Mouse (Mus musculus): ENCODE results near the gene Ccnf.

Ccnf gene

DNA sequence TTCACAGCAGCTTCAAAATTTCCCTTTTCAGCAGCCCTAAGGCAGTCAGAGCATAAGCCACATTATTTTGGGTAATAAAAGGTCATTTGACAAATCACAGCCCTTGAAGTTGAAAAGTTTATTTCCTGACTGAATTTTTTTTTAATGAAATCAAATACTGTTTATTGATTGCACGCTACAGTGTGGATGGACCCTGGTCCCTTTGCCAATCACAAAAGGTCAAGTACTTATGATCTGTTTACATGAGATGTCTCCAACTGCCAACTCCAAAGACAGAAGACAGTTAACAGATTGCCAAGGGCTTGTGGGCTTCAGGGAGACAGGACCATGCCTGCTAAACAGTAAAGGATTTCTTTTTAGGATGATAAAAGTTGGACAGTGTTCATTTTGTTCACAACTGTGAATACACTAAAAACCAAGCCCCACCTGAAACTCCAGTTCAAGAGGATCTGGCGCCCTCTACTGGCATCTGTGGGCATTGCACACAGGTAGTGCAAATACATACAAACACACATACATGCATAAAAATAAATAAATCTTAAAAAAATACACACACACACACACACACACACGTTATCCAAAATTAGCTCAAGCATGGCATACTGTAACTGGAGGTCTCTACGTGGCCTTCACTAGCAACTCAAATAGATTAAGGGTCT is 7.8 kb downstream of the Ccnf start:
- no peak for TF ChIP-seq GATA4 (IDR thresholded peaks at IDR 0.05; ENCODE audit: insufficient replicate concordance, low read length)

DNA sequence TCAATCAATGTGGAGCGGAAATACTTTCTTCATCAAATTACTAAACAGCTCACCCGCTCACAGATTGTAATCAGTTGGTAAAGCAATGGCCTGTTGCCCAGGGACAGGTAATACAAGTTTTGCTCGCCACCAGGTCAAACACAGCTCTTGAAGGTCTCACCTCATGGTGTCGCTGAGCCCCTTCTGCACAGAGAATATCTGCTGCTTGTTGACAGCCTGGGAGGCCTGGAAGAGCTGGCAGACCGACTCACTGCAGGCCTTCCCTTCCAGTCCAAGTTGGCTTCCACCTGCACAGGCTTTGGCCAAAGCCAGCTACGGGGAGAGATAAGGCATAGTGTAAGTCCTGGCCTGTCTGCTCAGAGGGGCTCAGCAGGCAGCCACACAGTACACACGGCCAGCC is 14.4 kb downstream of the Ccnf start:
- no peak for TF ChIP-seq GATA4 (IDR thresholded peaks at IDR 0.05; ENCODE audit: insufficient replicate concordance, low read length)

DNA sequence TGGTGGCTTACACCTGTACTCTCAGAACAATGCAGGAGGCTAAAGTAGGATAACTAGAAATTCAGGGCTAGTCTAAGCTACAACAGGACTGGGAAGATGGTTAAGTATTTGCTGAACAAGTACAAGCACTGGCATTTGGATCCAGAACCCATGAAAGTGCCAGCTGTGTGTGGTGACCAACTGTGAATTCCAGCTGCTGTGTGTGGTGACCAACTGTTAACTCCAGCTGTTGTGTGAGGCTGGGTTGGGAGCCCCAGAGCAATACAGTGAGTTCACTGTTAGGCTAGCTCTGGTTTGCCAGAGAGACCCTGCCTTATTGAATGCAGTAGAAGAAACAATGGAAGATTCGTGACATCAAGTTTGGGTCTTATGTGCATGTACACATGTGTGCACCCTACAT is 14.8 kb downstream of the Ccnf start:
- no peak for TF ChIP-seq GATA4 (IDR thresholded peaks at IDR 0.05; ENCODE audit: insufficient replicate concordance, low read length)

DNA sequence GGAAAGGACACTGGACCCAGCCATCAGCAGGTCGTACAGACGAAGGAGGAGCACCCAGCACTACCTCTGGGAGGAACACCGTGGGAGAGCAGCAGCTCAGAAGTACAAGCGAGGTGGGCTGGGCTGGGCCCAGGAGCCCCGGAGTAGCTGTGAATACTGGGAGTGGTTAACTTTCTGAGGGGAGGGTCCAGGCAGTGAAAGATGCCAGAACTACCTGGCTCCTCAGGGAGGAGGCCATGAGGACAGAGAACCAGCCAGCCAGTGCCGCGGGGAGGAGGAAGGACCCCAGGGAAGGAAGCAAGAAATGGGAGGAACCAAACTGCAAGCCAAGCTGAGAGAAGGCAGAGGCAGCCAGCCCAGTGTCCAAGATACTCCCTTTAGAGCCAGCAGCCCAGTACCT is 23.3 kb downstream of the Ccnf start:
- TF ChIP-seq GATA4 (IDR thresholded peaks at IDR 0.05; ENCODE audit: insufficient replicate concordance, low read length): no peak

DNA sequence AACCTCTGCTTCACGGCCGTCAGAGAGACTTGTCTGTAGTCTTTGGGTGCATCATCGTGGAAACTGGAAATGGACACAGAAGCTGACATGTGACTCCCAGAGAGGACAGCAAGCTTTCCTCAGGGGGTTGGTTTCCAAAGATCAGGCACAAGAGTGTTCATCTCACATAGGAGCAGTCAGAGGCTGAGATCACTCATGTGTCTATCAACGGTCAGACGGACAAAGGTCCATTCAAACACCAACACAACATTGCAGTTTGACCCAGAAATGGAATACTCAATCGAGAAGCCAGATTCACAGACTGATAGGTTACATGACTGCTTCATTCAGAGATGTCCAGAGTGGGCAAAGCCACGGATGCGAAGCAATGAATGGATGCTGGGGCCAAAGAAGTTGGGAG is 24.6 kb downstream of the Ccnf start:
- TF ChIP-seq GATA4 (IDR thresholded peaks at IDR 0.05; ENCODE audit: insufficient replicate concordance, low read length): no peak

DNA sequence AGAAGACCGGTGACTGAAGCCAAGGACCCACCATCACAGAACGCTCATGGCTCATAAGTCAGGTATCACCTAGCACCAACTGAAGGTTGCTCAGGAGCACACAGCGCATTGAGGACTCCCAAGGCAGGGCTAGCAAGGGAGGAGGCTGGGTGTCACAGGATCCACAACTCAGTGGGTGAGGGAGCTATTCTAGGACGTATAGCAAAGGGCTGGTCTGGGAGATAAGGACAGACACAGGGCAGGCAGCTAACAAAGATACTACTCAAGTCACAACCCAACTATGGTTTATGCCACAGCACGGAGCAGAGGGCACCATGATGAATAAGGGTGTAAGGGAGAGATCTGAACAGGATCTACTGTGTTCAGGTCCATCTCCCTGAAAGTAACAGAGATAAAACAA is 25.4 kb downstream of the Ccnf start:
- TF ChIP-seq GATA4 (IDR thresholded peaks at IDR 0.05; ENCODE audit: insufficient replicate concordance, low read length): no peak

DNA sequence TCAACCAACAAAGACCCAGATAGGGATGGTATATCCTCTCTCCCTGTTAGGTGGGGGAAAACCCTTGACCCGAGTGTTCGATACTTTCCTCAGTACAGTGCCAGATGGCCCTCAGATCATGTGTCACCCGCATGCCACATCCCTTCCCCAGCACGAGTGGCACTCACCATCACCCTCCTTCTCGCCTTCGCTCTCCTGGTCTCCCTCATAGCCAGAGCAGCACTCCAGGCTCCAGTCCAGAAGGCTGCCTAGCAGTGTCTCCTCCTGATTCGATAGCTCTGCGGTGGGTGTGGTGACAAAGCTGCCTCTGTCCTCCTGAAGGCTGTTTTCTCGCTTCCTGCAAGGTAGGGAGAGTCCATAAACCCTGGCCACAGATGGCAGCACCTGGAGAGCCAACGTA is 26.5 kb downstream of the Ccnf start:
- no peak for TF ChIP-seq GATA4 (IDR thresholded peaks at IDR 0.05; ENCODE audit: insufficient replicate concordance, low read length)

DNA sequence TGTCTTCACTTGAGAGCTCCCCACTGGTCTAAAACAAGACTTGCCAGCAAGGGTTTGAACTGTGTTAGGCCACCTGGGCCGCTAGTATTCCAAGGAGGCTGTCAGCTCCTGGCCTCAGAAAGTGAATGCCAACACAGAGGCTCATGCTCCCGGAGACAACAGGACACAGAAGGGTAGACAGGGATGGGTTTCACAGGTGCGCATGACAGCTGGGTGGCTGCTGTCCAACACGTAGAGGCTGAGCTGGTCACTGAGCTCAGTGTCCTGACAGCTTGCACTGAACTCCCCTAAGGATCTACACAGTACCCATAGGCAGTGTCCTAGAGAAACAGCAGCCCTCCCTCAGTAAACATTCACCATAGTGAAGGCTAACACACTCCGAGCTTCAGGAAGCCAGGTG is 27.8 kb downstream of the Ccnf start:
- no peak for TF ChIP-seq GATA4 (IDR thresholded peaks at IDR 0.05; ENCODE audit: insufficient replicate concordance, low read length)

DNA sequence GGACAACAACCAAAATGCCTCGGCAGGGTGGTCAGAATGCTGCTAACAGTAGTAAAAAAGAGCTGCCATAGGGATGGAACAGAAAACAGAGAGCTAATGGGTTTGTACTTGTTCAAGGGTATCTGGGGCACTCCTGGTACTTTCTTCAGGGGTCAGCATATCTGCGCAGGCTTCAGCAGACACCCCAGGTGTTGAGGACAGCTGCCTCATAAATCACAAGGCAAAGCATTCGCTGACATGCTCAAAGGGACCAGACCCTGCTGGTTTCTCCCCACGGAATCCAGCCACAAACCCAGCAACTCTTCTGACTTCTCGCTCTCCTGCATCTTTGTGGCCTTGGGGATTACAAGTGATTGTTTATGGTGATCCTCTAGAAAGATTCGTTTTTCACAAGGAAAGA is 28.6 kb downstream of the Ccnf start:
- no peak for TF ChIP-seq GATA4 (IDR thresholded peaks at IDR 0.05; ENCODE audit: insufficient replicate concordance, low read length)

DNA sequence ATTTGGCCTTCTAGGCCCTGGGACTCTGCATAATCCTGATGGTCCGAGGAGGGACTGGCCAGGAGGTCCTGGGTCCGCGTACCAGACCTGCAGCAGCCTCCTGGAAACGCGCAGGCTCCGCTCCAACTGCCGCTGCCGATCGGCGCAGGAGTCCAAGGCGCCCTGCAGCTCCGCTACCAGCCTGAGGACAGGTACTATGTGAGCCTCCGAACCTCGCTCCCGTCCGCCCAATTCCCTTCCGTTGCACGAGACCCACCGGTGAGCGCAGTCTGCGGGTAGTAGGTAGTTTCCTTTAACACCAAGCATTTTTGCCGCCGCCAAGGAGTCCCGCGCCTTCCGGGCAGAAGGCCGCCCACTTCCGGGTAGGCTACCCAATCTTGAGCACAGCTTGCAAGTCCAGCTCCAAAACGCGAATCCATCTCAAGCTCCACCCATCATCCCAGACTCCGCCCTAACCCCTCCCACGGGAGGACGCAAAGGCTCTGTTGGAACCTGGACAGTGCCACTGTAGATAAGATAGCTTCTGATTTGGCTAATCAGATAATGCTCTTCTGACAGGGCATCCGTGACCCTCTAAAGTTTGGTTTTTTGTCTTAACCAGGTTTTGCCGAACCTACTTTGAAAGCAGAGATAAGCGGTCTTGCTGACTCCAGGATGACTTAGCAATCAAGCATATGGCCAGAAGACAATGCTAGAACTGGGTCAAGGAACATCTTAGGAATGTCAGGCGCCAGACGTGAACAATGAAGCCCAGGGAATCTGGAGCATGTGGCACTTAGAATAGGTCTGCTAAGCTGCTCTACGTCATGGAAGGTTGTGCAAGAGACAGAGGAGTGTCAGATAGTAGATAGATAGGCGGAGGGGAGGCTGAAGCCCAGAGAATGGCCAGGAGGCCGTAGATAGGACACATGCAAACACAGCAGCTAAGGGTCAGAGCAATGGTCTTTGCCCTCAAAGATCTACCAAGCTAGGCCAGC is 30.6 kb downstream of the Ccnf start, which contains the start of gene Tedc2:
Tedc2 (minus strand) TSS at position 417 of the 977 bp plus-strand sequence.
- peak; percentile 96 for TF ChIP-seq GATA4 (IDR thresholded peaks at IDR 0.05; ENCODE audit: insufficient replicate concordance, low read length)

DNA sequence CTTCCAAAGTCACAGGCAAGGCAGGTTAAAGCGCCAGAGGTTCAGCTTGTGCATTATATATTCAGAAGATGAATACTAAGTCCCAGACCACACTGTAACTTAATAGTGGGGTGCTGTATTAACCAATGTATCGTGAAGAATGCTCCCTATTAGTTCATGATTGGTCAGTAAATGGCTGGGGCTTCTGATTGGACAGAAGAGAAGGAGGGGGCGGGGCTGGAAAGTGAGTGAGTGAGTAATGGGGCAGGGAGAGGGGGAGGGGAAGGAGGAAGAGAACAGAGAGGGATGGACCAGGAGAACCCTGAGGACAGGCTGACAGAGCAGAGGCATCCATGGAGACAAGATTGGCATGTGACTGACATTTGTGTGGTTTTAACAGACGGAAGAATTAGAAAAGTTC is 34.4 kb downstream of the Ccnf start:
- TF ChIP-seq GATA4 (IDR thresholded peaks at IDR 0.05; ENCODE audit: insufficient replicate concordance, low read length): no peak

DNA sequence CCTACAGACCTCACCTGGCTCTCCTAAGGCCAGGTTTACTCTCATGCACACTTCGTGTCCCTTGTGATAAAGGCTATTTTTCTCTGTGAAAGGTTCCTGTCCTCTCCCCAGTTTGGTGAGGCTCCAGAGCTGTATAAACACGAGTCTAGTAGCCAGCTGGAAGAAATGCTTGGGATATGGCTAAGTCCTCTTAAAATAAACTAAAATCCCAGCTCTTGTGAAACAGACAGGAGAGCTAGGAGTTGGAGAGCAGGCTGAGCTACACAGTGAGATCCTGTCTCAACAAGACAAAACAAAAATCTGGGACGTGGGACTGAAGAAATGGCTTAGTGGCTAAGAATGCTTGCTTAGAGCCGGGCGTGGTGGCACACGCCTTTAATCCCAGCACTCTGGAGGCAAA is 38.1 kb downstream of the Ccnf start:
- TF ChIP-seq GATA4 (IDR thresholded peaks at IDR 0.05; ENCODE audit: insufficient replicate concordance, low read length): no peak; the same call in 1 of the 2 replicates

DNA sequence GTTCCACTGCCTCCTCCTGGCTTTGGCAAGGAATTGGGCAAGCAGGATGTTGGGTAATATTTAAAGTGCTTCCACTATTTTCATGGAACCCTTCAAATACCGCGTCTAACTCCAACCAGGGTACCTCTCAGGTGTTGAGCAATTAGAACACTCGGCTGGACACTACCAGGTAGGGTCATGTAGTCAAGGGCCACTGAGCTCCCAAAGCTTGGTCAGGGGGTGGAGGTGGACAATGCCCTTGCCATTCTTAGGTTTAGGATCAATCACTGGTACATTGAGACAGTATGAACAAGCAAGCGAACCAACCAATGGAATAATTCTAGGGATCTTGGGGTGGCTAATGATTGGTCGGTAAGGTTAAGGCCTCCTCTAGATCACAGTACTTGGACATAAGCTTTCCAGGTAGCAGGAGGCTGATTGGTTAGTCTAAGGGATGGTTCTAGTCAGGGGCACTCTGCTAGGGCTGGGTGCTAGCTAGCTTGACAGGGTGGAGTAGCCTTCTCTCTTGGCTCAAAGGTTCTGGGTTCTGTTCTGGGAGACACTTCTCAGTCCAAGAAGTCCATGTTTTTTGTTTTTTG is 38.8 kb downstream of the Ccnf start:
- TF ChIP-seq GATA4 (IDR thresholded peaks at IDR 0.05; ENCODE audit: insufficient replicate concordance, low read length): no peak

DNA sequence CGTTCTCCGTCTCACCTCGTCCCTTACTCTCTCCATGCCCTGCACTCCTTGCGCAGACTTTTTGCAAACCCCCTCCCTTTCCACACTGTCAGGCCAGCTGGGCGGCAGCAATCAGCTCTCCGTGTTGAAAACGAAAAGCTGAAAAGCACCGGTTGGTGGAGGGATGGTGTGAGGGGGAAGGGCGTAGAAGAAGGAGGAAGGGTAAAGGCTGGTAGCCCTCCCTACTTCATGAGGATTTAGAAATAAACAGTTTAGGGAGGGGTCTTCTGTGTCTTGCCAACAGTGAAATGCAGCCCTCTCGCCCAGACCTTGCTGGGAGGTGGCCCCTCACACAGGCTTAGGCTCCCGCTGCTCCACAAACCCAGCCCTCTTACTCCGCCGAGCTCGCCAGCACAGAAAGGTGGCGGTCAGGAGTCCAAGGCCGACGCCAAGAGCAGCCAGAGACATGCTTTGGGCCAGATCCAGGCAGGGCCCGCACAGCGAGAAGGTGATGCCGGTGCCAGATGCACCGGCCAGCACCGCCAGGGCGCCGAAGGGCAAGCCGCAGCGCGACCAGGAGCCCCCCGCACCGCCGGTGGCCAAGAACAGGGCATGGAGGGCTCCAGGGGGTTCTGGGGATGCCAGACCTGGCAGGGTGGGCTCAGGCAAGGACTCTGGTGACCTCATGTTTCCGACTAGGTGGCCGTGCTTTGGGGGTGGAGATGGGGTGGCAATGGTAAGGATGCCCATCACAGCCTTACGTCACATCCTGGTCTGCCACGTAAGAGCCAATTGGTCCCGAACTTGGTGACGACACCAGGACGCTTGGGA is 39.4 kb downstream of the Ccnf start:
- no peak for TF ChIP-seq GATA4 (IDR thresholded peaks at IDR 0.05; ENCODE audit: insufficient replicate concordance, low read length)

DNA sequence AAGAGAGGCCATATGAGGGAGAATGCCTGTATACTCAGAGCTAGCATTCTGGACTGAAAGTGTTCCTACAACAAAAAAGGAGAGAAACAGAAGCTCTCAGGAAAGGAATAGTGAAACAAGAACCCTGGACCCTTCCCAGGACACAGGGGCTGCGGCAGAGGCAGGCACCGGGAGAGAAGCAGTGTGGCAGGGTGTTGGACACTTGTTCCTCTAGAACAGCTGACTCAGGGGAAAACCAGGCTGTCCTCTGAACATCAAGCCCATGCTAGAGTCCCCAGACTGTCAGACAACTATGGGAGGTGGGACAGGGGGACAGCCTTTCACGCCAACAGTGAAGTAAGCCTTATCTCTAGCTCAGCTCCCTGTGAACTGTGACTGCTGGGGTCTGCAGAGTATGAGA is 40.7 kb downstream of the Ccnf start:
- no peak for TF ChIP-seq GATA4 (IDR thresholded peaks at IDR 0.05; ENCODE audit: insufficient replicate concordance, low read length)
